Mouse (Mus musculus) neural tube, embryonic 14.5 days (tissue): ENCODE results near the gene Gm20388. TPM values are rescaled to one million over a fixed set of nuclear protein-coding genes. Genes with fewer than 3 reads are reported as not detected.

Experiments used
- ATAC-seq: fragments of 200-750 bp; cut with Nextera tagmentation; 2 replicates; pipeline ENCODE4 v1.8.0; 2017; ENCODE audit warnings: low read depth, mild to moderate bottlenecking, moderate TSS enrichment, moderate library complexity
- H3K27ac ChIP-seq: fragments of 300-500 bp; sonication (generic); 2 replicates; pipeline ENCODE4 v1.5.1; 2014; ENCODE audit warnings: low read depth, mild to moderate bottlenecking, control low read depth, low read length, moderate library complexity, mixed read lengths
- H3K27me3 ChIP-seq: fragments of 300-500 bp; sonication (generic); 2 replicates; pipeline ENCODE4 v1.6.1; 2014; ENCODE audit warnings: low read length; ENCODE audit not compliant: control insufficient read depth, insufficient read depth
- H3K36me3 ChIP-seq: fragments of 300-500 bp; sonication (generic); 2 replicates; pipeline ENCODE4 v1.6.1; 2014; ENCODE audit warnings: low read length, mixed read lengths; ENCODE audit not compliant: control insufficient read depth, insufficient read depth
- H3K4me1 ChIP-seq: fragments of 300-500 bp; sonication (generic); 2 replicates; pipeline ENCODE4 v1.6.1; 2014; ENCODE audit warnings: low read length; ENCODE audit not compliant: control insufficient read depth, insufficient read depth
- H3K4me2 ChIP-seq: fragments of 300-500 bp; sonication (generic); 2 replicates; pipeline ENCODE4 v1.6.1; 2014; ENCODE audit warnings: mild to moderate bottlenecking, low read depth, low read length, control low read depth
- H3K4me3 ChIP-seq: fragments of 300-500 bp; sonication (generic); 2 replicates; pipeline ENCODE4 v1.5.1; 2014; ENCODE audit warnings: low read depth, low read length, control low read depth, mixed read lengths
- H3K9ac ChIP-seq: fragments of 300-500 bp; sonication (generic); replicated peaks from 2 replicates; pipeline ENCODE4 v1.6.1; 2014; ENCODE audit warnings: low read depth, mild to moderate bottlenecking, control low read depth, low read length, mixed read lengths
- H3K9me3 ChIP-seq: fragments of 300-500 bp; sonication (generic); 2 replicates; pipeline ENCODE4 v1.6.1; 2016; ENCODE audit warnings: low read length; ENCODE audit not compliant: control insufficient read depth
- WGBS: fragments of 180-500 bp; shearing (Covaris S2); extraction: QIAGEN DNeasy Blood & Tissue Kit; methylation state at CpG from one replicate; pipeline ENCODE4 v1.1.7; 2014; 5-methylcytosine and 5-hydroxymethylcytosine counted together
- polyA plus RNA-seq: library from polyadenylated mRNA; unstranded; fragments of >200 nt; fragmentation: Nextera tagmentation; extraction: Ambion mirVana; gene quantifications from 2 replicates; pipeline ENCODE4 v1.2.1, GENCODE M21; 2014

The Gm20388 gene
- polyA plus RNA-seq, 1 experiment from 2014 or later: 10.3 TPM

DNA sequence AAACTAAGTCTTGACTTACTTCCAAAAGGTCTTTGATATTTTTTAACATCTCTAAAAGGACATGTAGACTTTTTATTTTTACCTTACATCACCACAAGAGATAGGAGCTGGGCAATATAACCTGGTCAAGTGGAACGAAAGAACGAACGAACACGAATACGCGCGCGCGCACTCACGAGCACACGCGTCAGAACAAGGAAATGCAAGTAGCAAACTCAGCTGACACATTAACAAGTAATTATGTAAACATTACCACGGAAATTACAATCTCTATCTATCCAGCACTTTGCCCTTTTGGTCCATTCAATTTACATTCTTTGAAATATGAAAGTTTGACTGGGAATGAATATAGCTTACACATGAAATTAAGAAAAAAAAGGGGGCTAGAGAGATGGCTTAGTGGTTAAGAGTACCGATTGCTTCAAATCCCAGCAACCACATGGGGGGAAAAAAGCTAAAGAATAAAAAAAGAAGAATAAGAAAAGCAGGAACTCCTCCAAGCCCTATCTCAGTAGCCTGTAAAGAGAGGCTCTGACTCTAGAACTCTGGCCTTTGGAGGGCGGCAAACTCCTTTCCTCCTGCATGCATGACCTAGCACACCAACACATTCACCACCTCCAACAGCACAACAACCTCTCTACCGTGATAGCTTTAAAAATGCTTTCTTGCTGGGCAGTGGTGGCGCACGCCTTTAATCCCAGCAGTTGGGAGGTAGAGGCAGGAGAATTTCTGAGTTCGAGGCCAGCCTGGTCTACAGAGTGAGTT, 3072.7 kb downstream of the Gm20388 start:
- Histone ChIP-seq H3K27me3 (no peaks in the 10 kb centered on the region), H3K9ac (no peak overlapping the region), H3K27ac (no peak overlapping the region), H3K9me3 (no peaks in the 10 kb centered on the region), H3K4me1 (no peaks in the 10 kb centered on the region), H3K36me3 (no peaks in the 10 kb centered on the region), H3K4me3 (no peak overlapping the region), H3K4me2 (no peak overlapping the region)
- ATAC-seq: no peak
- WGBS: 86% methylated on average over 19 of the region's 19 CpGs

- Histone ChIP-seq H3K4me1 (no peaks in the 10 kb centered on the region), H3K4me3 (no peak overlapping the region), H3K36me3 (no peaks in the 10 kb centered on the region), H3K9me3 (no peaks in the 10 kb centered on the region), H3K4me2 (no peak overlapping the region), H3K27ac (no peak overlapping the region), H3K27me3 (no peaks in the 10 kb centered on the region), H3K9ac (no peak overlapping the region)
- 94% methylated on average over 3 of the region's 3 CpGs for WGBS
- no peak for ATAC-seq
These were observed 3073.5 kb downstream of the Gm20388 start for GRCm38 (mm10) chr8:122984175-122984574.

GRCm38 (mm10) chr8:122986501-122987184, 3076.0 kb downstream of the Gm20388 start:
- H3K27ac ChIP-seq: no peak overlapping the region
- H3K9ac ChIP-seq: no peak overlapping the region
- H3K36me3 ChIP-seq: no peaks in the 10 kb centered on the region
- H3K4me3 ChIP-seq: no peak overlapping the region
- H3K9me3 ChIP-seq: no peaks in the 10 kb centered on the region
- no peak for ATAC-seq
- no peaks in the 10 kb centered on the region for H3K27me3 ChIP-seq
- no peak overlapping the region for H3K4me2 ChIP-seq
- H3K4me1 ChIP-seq: no peaks in the 10 kb centered on the region
- 76% methylated on average over 8 of the region's 8 CpGs for WGBS

DNA sequence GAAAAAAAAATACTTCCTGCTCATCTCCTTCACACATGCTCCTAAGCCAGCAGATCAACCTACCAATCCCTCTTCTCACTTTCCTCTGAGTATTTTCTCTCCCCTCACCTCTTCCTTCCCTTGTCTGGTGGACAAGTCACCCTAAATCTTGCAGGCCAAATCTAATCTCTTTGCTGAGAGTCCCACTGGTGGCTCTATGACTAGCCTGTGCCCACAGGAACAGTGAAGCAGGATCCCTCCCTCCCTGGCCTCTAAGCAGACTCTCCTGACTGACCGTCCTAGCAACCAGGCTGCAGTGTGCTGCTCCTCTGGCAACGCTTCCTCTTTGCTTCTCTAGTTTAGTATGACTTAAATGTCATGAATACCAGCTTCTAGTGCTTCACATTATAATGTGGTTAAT, 3076.6 kb downstream of the Gm20388 start:
- H3K9me3 ChIP-seq: no peaks in the 10 kb centered on the region
- 44% methylated on average over 2 of the region's 2 CpGs for WGBS
- H3K36me3 ChIP-seq: no peaks in the 10 kb centered on the region
- H3K27me3 ChIP-seq: no peaks in the 10 kb centered on the region
- no peaks in the 10 kb centered on the region for H3K4me1 ChIP-seq
- no peak overlapping the region for H3K4me2 ChIP-seq
- no peak for ATAC-seq
- no peak overlapping the region for H3K27ac ChIP-seq
- no peak overlapping the region for H3K4me3 ChIP-seq
- H3K9ac ChIP-seq: no peak overlapping the region

DNA sequence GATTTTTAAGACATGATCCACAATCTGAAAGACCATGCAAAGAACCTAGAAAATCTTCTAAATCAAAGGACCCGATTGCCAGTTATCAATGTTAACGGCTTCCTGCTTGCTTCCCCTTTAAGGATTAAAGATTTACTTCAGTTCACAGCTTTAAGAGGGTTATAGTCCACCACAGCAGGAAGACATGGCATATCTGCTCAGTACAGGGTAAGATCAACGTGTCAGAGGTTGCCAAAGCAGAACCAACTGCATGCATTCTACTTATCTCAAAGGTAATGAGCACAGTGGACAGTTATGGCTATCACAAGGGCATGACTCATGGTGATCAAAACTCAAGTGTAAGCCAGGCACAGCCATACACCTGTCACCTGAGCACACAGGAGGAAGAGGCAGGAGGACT, 3078.3 kb downstream of the Gm20388 start:
- no peak overlapping the region for H3K9ac ChIP-seq
- no peak overlapping the region for H3K27ac ChIP-seq
- H3K36me3 ChIP-seq: no peaks in the 10 kb centered on the region
- peaks cover 4% of the 10 kb centered on the region; the same call in 1 of the 2 replicates for H3K4me1 ChIP-seq
- no peaks in the 10 kb centered on the region for H3K9me3 ChIP-seq
- 93% methylated on average over 3 of the region's 3 CpGs for WGBS
- no peak for ATAC-seq
- H3K27me3 ChIP-seq: no peaks in the 10 kb centered on the region
- no peak overlapping the region for H3K4me3 ChIP-seq
- no peak overlapping the region for H3K4me2 ChIP-seq

DNA sequence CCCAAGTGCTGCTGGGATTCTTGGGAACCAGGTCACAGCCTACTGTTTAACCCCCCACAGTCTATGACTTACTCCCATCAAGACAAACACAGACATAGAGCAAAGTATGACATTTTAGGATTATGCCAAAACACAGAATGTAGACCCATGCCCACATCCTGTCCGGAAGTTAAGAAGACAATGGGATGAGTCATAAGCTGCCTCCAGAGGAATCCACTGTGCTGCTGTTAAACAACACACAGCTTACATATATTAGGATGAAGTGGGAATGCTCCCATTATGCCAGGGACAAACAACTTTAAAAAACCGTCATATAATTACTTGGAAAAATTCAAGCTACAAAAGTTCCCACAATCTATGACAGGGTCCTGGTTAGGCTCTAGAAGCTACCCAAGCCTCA, 3079.3 kb downstream of the Gm20388 start:
- ATAC-seq: no peak
- no peaks in the 10 kb centered on the region for H3K27me3 ChIP-seq
- H3K9me3 ChIP-seq: no peaks in the 10 kb centered on the region
- H3K27ac ChIP-seq: no peak overlapping the region
- no peak overlapping the region for H3K9ac ChIP-seq
- H3K4me3 ChIP-seq: no peak overlapping the region
- 90% methylated on average over 2 of the region's 2 CpGs for WGBS
- H3K4me1 ChIP-seq: peaks cover 7% of the 10 kb centered on the region; the same call in 1 of the 2 replicates
- H3K36me3 ChIP-seq: no peaks in the 10 kb centered on the region
- H3K4me2 ChIP-seq: no peak overlapping the region

DNA sequence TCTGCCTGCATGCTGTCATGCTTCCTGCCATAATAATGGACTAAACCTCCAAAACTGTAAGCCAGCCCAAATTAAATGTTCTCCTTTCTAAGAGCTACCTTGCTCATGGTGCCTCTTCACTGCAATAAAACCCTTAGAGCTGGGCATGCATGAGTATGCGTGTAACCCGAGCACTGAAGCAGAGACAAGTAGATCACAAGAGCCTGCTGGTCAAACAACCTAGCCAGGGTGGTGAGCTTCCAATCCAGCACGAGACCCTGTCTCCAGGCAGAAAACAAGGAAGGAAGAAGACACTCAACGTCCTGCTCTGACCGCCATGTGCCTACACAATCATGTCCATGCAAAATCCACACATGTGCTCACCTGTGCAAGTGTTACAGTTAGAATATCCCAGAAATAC, 3080.7 kb downstream of the Gm20388 start:
- Histone ChIP-seq H3K4me3 (no peak overlapping the region), H3K27ac (no peak overlapping the region), H3K9ac (no peak overlapping the region), H3K27me3 (no peaks in the 10 kb centered on the region), H3K4me1 (peaks cover 9% of the 10 kb centered on the region; the same call in 1 of the 2 replicates), H3K4me2 (no peak overlapping the region), H3K9me3 (no peaks in the 10 kb centered on the region), H3K36me3 (no peaks in the 10 kb centered on the region)
- ATAC-seq: no peak
- 86% methylated on average over 5 of the region's 5 CpGs for WGBS

GRCm38 (mm10) chr8:122992296-122992695, 3081.7 kb downstream of the Gm20388 start:
- WGBS: 15% methylated on average over 2 of the region's 2 CpGs
- H3K9me3 ChIP-seq: no peaks in the 10 kb centered on the region
- H3K36me3 ChIP-seq: no peaks in the 10 kb centered on the region
- H3K9ac ChIP-seq: no peak overlapping the region
- H3K27me3 ChIP-seq: no peaks in the 10 kb centered on the region
- no peak overlapping the region for H3K27ac ChIP-seq
- peaks cover 9% of the 10 kb centered on the region; the same call in 1 of the 2 replicates for H3K4me1 ChIP-seq
- ATAC-seq: no peak
- no peak overlapping the region for H3K4me3 ChIP-seq
- no peak overlapping the region for H3K4me2 ChIP-seq

GRCm38 (mm10) chr8:122993031-122993430, 3082.4 kb downstream of the Gm20388 start:
- Histone ChIP-seq H3K27me3 (no peaks in the 10 kb centered on the region), H3K4me2 (no peak overlapping the region), H3K4me1 (peaks cover 9% of the 10 kb centered on the region; the same call in 1 of the 2 replicates), H3K9me3 (no peaks in the 10 kb centered on the region), H3K9ac (no peak overlapping the region), H3K4me3 (no peak overlapping the region), H3K36me3 (no peaks in the 10 kb centered on the region), H3K27ac (no peak overlapping the region)
- no peak for ATAC-seq
- WGBS: 78% methylated on average over 3 of the region's 3 CpGs
